Mouse (Mus musculus): ENCODE data around the gene Slc25a1.
A peak's percentile ranks its signal among the peaks of the same experiment; 100 is the strongest.

Gene Slc25a1

DNA sequence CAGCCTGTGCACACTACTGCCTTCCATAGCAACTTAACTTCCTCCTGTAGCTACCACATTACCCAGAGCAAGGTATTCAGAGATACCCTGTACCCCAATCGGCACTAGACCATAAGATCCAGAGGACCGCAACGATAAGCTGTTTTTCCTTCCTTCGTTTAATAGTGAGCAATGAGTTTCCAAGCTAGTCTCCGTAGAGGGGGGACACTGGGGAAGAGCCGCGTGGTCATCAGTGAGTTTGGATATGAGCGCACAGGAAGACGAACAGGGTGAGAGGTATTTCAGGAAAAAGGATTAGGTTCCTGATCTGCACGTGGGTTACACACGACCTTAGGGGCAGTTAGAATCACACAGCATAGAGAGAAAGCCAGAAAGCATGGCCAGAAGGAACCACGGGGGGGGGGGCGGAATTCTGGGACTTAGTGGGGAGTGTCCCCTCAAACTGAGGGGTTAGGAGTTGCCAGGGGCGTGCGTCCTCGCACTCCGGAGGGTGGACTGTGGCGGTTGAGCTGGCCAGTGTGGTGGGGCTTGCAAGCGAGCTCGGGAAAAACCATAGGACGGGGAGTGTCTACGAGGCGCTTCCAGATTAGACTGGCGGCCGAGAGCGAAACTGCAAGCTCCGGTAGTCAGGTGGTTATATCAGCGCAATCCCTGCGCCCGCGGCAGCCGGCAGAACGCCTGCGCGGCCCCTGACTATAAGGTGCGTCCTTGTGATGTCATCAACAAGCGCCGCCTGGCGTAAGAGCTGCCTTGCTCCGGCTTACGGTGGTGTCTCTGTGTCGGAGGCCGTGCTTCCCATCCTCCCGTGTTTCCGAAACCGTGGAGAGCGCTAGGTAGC is 6.5 kb downstream of the Slc25a1 start:
- peak; percentile 92 for DNase-seq (ENCODE audit: extremely low spot score)

DNA sequence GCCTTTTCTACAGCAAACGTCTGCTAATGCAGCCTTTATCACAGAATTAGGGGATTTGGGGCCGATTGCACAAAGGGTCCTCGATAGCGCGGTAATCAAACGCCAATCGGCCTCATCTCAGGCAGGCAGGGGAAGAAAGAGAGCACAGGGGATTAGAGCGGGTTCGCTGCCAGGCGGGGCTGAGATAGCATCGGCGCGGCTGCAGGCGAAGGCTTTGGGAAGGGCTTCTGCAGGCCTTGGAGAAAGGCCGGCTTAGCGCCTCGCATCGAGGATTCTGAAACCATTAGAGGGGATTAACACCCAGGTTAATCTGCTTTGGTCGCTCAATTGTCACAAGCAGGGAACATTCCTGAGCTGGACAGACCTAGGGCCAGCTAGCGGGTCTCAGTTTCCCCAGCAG is 7.4 kb downstream of the Slc25a1 start:
- DNase-seq (ENCODE audit: extremely low spot score), result peak; percentile 42

DNA sequence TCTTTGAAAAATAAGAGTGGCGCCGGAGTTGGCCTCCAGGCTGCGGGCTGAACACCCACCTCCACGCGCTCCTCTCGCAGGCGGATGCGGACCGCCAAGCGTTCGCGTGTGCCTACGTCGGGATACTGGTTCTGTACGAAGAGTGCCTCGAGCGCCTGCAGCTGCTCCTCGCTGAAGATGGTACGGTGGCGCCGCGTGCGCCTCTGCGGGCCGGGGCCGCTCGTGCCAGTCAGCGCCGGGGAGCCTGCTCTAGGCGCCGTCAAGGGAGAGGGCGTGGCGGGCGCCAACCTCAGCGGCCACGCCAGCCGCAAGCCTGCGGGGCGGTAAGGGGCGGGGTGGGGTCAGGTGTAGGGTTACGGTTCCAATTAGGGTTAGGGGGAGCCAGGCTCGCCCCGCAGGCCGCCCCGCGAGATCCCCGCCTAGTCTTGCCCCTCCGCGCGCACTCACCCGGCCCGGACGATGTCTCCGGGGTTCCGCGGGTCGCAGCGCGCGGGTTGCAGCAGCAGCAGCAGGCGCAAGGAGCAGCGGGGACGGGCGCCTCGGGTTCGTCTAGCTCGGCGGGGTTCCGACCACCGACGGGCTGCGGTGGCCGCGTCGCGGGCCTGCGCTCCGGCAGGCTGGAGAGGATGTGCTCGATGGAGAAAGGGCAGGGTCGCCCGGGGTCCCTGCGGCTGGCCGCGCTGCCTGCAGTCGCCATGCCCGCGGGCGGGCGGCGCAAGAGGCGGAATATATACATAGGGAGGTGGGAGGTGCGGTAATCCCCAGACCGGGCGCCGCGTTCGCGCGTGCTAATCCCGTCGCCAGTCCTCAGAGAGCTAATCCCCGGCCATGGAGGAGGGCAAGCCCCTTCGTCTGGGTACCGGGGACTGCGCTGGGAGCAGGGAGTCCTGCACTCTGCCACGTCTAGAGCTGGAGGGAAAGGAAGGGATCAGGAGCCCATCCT is 13.4 kb downstream of the Slc25a1 start, which contains the start of gene Gsc2:
Gsc2 (minus strand) TSS at position 753 of the 943 bp plus-strand sequence.
- DNase-seq (ENCODE audit: extremely low spot score), result peak; percentile 51

DNA sequence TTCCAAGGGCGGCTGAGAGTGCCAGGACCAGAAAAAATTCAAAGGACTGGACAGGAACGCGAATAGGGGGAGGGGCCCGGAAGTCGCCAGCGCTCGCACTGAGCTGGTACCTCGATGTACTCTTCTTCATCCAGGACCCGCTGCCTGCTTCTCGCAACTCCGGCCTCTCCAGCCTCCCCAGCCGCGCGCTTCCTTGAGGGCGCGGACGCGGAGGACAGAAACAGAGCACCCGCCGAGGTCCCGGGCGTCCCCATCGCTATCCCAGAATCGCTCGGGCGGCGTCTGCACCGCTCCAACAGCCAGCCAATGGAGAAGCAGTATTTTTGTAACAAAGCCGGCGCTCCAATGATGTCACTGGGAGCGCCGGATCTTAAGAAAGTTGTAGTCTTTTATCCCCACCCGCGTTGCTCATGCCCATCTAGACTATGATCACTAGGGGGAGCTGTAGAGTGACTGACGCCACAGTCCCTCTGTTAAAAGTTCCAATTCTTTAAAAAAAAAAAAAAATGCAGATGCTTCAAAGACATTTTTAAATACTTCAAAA is 16.9 kb downstream of the Slc25a1 start, which contains the start of gene Ess2:
Ess2 (minus strand) TSS at position 297 of the 544 bp plus-strand sequence.
- peak; percentile 88 for DNase-seq (ENCODE audit: extremely low spot score)

DNA sequence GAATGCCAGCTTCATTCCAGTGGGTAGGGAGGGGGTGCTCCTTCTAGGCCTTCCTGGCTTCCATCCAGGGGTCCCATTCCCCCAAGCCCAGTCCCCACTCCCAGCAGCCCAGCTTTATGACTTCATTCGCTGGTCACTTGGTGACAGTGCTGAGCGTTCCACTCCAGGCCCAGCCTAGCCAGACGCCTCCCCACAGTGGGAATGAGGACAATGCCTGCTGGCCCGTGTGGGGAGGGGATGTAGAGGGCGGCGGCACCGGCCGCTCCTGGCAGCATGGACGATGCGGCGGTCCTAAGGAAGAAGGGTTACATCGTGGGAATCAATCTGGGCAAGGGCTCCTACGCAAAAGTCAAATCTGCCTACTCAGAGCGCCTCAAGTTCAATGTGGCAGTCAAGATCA is 29.6 kb downstream of the Slc25a1 start, which contains the start of the genes Dgcr2 and Tssk2:
Dgcr2 (minus strand) TSS at position 101 of the 400 bp plus-strand sequence.
Tssk2 (plus strand) TSS at position 176 of the 400 bp plus-strand sequence.
- DNase-seq (ENCODE audit: extremely low spot score), result no peak

DNA sequence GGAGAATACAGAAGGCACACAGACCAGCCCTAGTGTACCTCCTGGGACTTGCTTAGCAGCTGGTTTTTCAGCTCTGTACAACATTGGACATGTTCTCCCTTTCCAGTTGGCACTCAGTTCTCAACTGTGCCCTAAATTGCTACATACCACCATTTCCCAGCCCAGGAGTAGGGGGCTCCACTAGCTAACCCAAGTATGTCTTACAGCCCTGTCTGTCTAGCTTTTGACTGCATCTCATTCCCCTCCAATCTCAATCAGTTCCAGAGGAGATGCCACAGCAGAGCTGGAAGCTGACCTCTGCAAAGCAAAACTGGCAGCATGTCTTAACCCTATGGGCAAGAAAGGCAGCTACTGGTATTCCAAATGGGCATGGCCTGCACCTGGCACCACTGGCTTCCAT is 31.9 kb downstream of the Slc25a1 start:
- DNase-seq (ENCODE audit: extremely low spot score), result no peak

DNA sequence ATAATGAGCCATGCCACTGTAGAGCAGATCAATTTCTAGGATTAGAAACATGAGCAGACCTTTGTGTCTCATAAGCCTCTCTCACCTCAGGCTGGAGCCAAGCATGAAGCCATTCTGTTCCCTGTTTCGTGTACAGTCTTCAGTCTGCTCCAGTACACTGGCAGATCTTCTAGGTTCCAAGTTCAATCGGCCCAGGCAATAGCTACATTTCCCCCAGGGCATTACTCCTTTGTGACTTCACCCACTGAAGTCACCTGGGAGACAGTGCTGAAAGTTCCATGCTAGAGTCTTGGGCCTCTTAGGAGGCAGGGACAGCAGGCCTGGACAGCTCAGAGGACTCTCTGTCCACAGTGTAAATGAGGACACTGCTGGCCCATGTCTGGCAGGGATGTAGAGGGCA is 34.1 kb downstream of the Slc25a1 start, which contains the start of gene Tssk1:
Tssk1 (plus strand) TSS at position 301 of the 400 bp plus-strand sequence.
- no peak for DNase-seq (ENCODE audit: extremely low spot score)

DNA sequence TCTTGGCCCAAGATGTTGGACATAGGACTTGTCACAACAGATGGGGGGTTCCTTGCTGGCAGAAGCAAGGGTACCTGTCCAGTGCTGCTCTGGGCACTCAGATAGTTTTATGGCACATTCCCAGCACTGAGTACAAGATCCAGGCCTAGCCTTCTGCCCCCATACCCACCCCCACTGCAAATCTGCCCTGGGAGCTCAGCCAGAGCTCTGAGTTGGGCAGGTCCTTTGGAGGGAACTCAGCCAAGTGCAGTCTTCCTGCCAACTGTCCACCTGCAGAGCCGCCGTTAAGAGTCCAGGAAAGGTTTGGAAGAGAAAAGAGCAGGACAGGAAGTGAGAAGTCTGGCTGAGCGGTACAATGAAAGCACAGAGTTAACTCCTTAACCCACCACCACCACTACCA is 35.4 kb downstream of the Slc25a1 start:
- DNase-seq (ENCODE audit: extremely low spot score), result no peak

DNA sequence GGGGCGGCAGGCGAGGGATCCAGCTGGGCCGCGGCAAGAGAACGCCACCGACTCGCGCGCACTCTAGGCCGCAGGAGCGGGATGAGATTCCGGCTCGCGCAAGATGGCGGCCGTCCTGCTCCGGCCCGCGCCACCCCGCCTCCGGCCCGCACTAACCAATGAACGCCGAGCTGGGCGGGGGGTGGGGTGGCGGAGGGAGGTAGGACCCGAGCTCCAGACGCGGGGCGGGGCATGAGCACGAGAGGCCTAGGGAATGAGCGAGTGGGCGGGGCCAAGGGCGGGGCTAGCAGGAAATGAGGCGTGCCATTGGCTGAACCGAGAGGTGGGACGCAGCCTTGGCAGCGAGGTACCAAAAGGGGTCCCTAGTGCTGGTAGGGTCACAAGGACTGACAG is 36.5 kb downstream of the Slc25a1 start, which contains the start of gene Gm20518:
Gm20518 (minus strand) TSS at position 105 of the 393 bp plus-strand sequence.
- peak; percentile 100 for DNase-seq (ENCODE audit: extremely low spot score)

DNA sequence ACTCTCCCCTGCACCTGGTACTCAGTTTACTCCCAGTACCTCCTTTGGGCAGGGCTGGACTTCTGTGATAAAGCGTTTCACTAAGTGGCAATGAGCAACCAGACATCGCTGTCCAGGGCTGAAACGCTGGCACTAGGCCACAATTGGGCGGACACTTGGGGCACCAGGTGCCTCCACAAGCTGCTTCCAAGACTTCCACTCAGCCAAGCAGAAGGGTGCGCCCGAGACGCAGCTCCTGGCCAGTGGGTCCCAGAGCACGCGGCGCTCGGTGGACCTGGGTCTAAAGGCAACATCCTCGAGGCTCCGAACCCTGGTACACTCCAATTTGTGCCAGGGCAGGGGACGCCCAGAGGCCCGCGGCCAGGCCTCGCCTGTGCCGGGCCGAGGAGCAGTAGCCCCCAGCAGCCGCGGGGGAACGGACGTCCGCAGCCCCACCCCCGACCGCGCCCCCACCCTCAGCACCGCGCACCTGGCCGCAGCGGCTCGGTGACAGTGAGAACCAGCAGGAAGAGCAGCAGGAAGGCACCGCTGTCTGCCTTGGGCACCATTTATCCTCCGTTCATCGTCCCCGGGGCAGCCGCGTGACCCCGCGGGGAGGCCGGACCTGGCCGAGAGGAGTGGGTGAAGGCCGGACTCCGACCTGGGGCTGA is 37.0 kb downstream of the Slc25a1 start:
- DNase-seq (ENCODE audit: extremely low spot score), result no peak

DNA sequence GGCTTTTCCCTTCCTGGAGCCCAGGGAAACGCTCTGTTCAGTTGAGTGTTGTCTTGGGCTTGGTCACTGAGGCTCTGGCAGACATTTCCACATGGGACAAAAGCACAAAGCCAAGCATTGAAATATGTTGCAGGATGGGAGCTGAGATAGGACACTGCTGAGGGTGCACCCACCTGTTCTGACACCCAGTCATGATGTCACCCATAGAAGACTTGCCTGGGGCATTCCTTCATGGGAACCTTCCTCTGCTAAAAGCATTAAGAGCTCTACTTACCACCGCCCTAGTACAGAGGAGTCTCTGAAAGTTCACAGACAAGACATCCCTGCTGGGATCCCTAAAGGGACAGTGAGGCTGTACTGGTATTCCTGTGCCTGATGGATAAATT is 37.7 kb downstream of the Slc25a1 start:
- no peak for DNase-seq (ENCODE audit: extremely low spot score)

DNA sequence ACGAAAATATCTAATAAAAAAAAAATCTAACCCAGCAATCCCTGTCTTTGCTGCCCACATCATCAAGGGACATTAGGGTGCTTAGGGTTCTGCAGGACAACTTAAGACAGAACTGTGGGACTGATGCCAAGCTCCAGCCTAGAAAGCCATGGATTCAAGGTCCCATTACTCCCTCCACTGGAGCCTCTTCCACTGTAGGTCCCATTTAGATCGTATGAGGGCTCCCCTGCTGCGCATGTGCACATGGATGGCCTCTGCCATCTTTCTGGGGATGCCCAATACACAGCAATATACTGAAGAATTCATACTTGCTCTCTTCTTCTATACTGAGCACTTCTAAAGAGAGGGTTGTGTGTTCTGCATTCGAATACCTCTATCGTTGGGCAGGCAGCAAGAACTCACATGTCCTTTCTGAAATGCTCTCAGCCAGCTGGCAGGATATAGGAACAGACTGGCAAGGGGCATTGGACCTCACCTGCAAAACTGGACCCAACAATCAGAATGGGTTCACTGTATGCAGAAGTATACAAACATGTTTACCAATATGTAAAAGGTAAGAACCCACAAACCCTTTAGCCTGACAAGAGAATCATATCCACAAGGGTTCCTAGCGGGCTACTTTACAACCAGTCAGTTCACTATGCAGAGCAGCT is 38.2 kb downstream of the Slc25a1 start:
- no peak for DNase-seq (ENCODE audit: extremely low spot score)

DNA sequence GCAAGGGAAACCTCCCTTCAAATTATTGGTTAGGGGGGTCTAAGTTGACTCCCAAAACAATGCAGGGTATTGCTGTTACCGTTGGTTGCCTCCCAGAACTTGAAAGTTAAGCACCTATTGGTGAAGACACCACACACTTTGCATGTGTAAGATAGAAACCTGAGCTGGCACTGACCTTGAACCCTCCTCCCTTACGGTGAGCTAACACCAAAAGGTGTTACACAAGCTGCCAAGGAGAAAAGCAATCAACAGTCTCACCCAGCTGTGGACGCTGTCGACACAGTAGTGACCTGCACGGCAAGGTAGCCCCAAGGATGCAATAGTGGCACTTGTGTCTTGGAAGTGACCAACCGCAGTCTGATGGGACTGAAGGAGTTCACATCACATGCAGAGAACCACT is 43.9 kb downstream of the Slc25a1 start:
- DNase-seq (ENCODE audit: extremely low spot score), result no peak

DNA sequence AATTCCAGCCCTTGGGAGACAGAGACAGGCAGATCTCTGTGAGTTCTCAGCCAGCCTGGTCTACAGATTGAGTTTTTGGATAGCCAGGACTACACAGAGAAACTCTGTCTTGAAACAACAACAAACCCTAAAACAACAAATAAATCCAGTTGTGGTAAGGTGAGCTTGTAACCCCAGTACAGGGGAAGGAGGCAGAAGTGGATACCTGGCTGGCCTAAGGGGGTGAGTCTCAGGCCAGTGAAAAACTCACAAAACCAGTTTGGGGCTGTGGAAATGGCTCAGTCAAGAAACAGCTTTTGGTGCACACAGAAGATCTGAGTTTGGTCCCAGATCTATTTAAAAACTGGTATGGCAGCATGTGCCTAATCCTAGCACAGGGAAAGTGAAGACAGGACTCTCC is 45.8 kb downstream of the Slc25a1 start:
- DNase-seq (ENCODE audit: extremely low spot score), result no peak

DNA sequence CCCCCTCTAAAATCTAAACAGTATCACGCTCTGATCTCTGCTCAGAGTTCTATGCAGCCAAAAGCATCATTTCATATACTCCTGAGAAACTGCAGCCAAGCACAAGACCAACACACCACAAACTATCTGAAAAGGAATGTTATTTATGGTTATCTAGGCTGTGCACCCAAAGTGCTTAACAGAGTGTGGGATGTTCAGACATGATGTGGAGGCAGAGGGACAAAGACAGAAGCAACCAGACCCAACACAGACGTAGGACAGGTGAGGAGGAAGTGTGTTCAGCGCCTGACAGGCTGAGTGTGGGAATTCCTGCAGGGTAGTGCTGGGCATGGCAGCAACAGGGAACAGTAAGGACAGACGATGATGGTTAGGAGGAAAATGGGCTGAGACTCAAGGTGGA is 48.4 kb downstream of the Slc25a1 start:
- DNase-seq (ENCODE audit: extremely low spot score), result no peak

DNA sequence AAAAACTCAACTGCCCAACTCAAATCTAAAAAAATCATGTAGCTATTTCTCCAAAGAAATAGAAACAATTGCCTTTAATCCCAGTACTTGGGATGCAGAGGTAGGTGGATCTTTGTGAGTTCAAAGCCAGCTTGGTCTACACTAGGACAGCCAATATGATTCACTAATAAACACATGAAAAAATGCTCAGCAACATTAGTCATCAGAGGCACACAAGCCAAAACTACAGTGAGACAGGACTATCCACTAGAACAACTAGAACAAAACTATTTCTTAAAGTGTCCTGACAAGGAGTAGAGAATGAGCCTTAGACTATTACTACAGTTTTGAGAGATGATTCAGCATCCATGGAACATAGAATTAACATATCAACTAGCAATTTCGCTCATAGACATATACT is 51.9 kb downstream of the Slc25a1 start:
- no peak for DNase-seq (ENCODE audit: extremely low spot score)
